Mouse (Mus musculus): ENCODE results near the gene Capza2.

DNA sequence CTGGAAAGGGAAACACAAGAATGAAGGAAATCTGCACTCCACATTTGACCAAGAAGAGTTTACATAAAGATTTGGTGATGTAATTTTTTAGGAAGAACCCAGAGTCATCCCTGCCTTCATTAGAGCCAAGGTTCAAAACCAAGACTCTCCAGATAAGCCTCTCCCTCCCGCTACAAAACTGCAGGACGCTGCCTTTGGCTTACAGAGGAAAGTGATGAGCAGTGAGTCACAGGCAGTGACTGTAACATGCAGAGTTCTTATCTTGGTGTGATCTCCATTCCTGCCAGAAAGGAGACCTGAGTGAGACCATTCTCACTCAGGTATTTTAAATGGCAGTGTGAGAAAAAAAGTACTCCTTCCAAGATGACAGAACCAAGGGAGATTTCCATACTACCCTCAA lies 34.5 kb upstream of the Capza2 start:
- no peak for TF ChIP-seq CTCF (IDR thresholded peaks at IDR 0.05; ENCODE audit: control insufficient read depth, insufficient read depth, insufficient read length)
- no peak for TF ChIP-seq CEBPB (IDR thresholded peaks at IDR 0.05; ENCODE audit: low read depth)
- no peak for TF ChIP-seq MYOD1 (IDR thresholded peaks at IDR 0.05; ENCODE audit: control insufficient read depth, insufficient read length, low read depth)
- TF ChIP-seq MAX (IDR thresholded peaks at IDR 0.05): no peak
- no peak for TF ChIP-seq MYOG (IDR thresholded peaks at IDR 0.05; ENCODE audit: control insufficient read depth, extremely low read depth, insufficient read length)

Data from C2C12 (cell line).